Mouse (Mus musculus) embryonic fibroblast, embryonic 13.5 days (primary cell): ENCODE measurements around the gene Pask.

ENCODE experiments used
- CTCF ChIP-seq: IDR thresholded peaks from 2 replicates; pipeline ENCODE4 v1.5.1; 2011; ENCODE audit warnings: mild to moderate bottlenecking, control low read depth, low read length, moderate library complexity, borderline replicate concordance; ENCODE audit not compliant: insufficient read depth
- POLR2A ChIP-seq: IDR thresholded peaks from 2 replicates; pipeline ENCODE4 v1.6.1; 2011; ENCODE audit warnings: low read depth, mild to moderate bottlenecking, control low read depth, low read length, moderate library complexity

GRCm38 (mm10) chr1:93270516-93271240 lies 72.6 kb downstream of the Pask start:
- no peak for TF ChIP-seq POLR2A
- no peak for TF ChIP-seq CTCF
